Mouse (Mus musculus): ENCODE results near the gene Actrt2.

DNA sequence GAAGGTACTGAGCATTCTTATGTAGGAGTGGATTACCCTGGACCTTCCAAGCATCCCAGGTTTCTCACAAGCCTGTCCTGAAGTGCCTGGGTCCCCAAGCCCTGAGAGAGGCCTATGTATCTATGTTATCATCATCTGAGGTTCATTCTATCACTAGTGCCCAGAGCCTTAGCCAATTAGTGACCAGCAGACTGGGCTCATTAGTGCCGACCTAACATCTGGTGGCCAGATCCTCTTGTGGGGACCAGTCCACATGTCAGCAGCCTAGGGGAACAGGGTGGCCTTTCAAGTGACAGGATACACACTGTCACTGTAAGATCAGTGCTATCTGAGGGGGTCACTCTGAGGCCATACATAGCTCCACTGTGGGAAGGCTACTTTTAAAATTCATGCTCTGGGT, 4.4 kb upstream of the Actrt2 start:
- TF ChIP-seq CTCF (IDR thresholded peaks at IDR 0.05; ENCODE audit: low read depth), result no peak
- TF ChIP-seq EP300 (IDR thresholded peaks at IDR 0.05; ENCODE audit: low read depth), result no peak
